Comparison of ENCODE assay signal across 9 mouse cellular contexts in the genomic region with DNA sequence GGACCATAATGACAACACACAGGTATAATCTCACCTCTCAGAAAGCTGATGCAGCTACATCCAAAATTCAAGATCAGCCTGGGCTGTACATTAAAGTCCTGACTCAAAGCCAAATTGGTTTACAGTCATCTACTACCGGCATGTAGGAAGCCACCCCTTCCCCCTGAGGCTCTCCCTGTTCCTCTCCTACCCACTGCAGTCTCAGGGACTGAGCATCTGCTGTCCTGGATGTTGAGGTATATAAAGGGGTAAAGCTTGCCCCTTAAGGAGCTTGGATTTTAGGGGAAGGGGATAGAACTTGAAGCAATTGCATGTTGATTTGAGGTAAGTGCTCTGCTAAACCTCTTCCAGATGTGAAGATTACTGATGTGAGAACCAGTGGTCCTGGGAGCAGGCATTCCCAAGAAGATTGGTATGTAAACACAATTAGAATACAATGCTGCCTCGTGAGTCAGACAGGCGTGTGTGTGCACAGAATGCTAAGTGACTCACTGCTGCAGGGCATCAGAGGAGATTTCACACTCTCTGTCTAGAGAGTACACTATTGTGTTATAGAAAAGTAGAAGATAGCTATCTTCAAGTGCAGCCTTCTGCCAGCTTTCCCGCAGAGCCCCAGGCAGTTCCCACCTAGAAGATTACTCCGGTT.
DNase-seq lines count a peak whose midpoint lies in the region; ATAC-seq and TF ChIP-seq lines count a peak whose summit lies in the region.
"Had no signal": no experiment of that assay in that cellular context is flagged by ENCODE, and none has a peak within 500 bp of the region (broad histone marks: within the 10 kb centered on the region; RNA-seq: fewer than 3 reads in every experiment).

No protein-coding gene starts in this region.

- no peaks in the 10 kb centered on the region for H3K27me3 ChIP-seq in midbrain, embryonic 15.5 days (replicated peaks)

- peak overlapping the region; percentile 48 for H3K27ac ChIP-seq in midbrain, embryonic 15.5 days
- H3K27ac ChIP-seq: layer of hippocampus, adult 2 months; liver, embryonic 14.5 days had no signal

- WGBS in midbrain, embryonic 15.5 days = 19% methylated on average over 5 of the region's 5 CpGs

- H3K4me2 ChIP-seq in midbrain, embryonic 15.5 days = no peak overlapping the region

- H3K4me1 ChIP-seq in midbrain, embryonic 15.5 days = peaks cover 7% of the 10 kb centered on the region

- H3K9me3 ChIP-seq in midbrain, embryonic 15.5 days = no peaks in the 10 kb centered on the region

- no peak overlapping the region for H3K4me3 ChIP-seq in midbrain, embryonic 15.5 days
- H3K4me3 ChIP-seq: layer of hippocampus, adult 2 months had no signal

- DNase-seq in NIH3T3 (ENCODE audit: low read depth) = peak; percentile 58
- DNase-seq in brain, embryonic 14.5 days (ENCODE audit: low read depth) = peak; percentile 80
- peak; percentile 21 for DNase-seq in forelimb bud, embryonic 11.5 days (ENCODE audit: low read depth, low spot score)
- no peak for DNase-seq in layer of hippocampus, adult 9-10 months (ENCODE audit: low spot score)

- peak; percentile 80 for ATAC-seq in midbrain, embryonic 15.5 days (replicated peaks)
- ATAC-seq in CD4-positive, CD25-positive, alpha-beta regulatory T cell, adult 4 months = no peak
- ATAC-seq in megakaryocyte, adult 5-6 weeks (ENCODE audit: poor library complexity, severe bottlenecking) = no peak

- no peaks in the 10 kb centered on the region for H3K36me3 ChIP-seq in midbrain, embryonic 15.5 days (replicated peaks)

- no peak overlapping the region for H3K9ac ChIP-seq in midbrain, embryonic 15.5 days
- H3K9ac ChIP-seq: liver, embryonic 14.5 days had no signal

- TF ChIP-seq POLR2A in brain, embryonic 14.5 days (IDR thresholded peaks at IDR 0.05; ENCODE audit: borderline replicate concordance, extremely low read depth, insufficient read depth, insufficient read length, poor library complexity, severe bottlenecking) = no peak

- no peak for TF ChIP-seq CTCF in brain, embryonic 14.5 days (IDR thresholded peaks at IDR 0.05; ENCODE audit: borderline replicate concordance, extremely low read depth, insufficient read depth, insufficient read length)
